ENCODE assay signal across 27 mouse cellular contexts in genomic region chr2:113076396-113076795, GRCm38 (mm10).
DNase-seq lines count a peak whose midpoint lies in the region; ATAC-seq and TF ChIP-seq lines count a peak whose summit lies in the region.
"Had no signal": no experiment of that assay in that cellular context is flagged by ENCODE, and none has a peak within 500 bp of the region (broad histone marks: within the 10 kb centered on the region; RNA-seq: fewer than 3 reads in every experiment).

No protein-coding gene starts in this region.

- no peak overlapping the region for H3K27ac ChIP-seq in kidney, embryonic 14.5 days (ENCODE audit: low read depth, low read length)
- no peak overlapping the region for H3K27ac ChIP-seq in kidney, adult 2 months (ENCODE audit: insufficient read depth, low read depth, low read length)
- H3K27ac ChIP-seq in kidney, embryonic 16.5 days (ENCODE audit: low read length) = no peak overlapping the region
- H3K27ac ChIP-seq: embryonic facial prominence, embryonic 13.5 days; embryonic facial prominence, embryonic 15.5 days; forebrain, embryonic 10.5 days; forebrain, embryonic 12.5 days had no signal

- ATAC-seq in kidney, embryonic 14.5 days (ENCODE audit: low FRiP score, low TSS enrichment) = peak; percentile 92
- peak; percentile 92 for ATAC-seq in kidney, embryonic 16.5 days (ENCODE audit: low FRiP score, low TSS enrichment)
- ATAC-seq: CD4-positive, CD25-positive, alpha-beta regulatory T cell, adult 4 months; forebrain, embryonic 14.5 days; forebrain, embryonic 16.5 days had no signal

- no peak for TF ChIP-seq POLR2A in kidney, adult 2 months (IDR thresholded peaks at IDR 0.05; ENCODE audit: low read depth, low read length)

- no peak for DNase-seq in kidney, adult 2 months
- DNase-seq in kidney, adult 9 months = no peak
- peak; percentile 17 for DNase-seq in retina, embryonic 14.5 days (ENCODE audit: low spot score)
- no peak for DNase-seq in retina, postnatal 1 day
- DNase-seq: adrenal gland, adult 2 months; adrenal gland, postnatal 10 days; adrenal gland, postnatal 25 days; B cell, adult 2 months; cerebellum, adult 11 months; cerebellum, adult 18-20 months; cerebellum, adult 8-10 months; cerebellum, adult 9-11 months; cerebellum, postnatal 14 days; cerebellum, postnatal 36 days; embryo, embryonic 11 days had no signal

- H3K36me3 ChIP-seq in kidney, embryonic 14.5 days (ENCODE audit: control insufficient read depth, insufficient read depth, low read length) = no peaks in the 10 kb centered on the region
- H3K36me3 ChIP-seq in kidney, adult 2 months (ENCODE audit: control insufficient read depth, insufficient read depth, low read length) = no peaks in the 10 kb centered on the region
- no peaks in the 10 kb centered on the region for H3K36me3 ChIP-seq in kidney, embryonic 16.5 days (ENCODE audit: insufficient read depth, low read length)
- H3K36me3 ChIP-seq: embryonic facial prominence, embryonic 13.5 days; embryonic facial prominence, embryonic 15.5 days; forebrain, embryonic 10.5 days; forebrain, embryonic 12.5 days; G1E had no signal

- no peaks in the 10 kb centered on the region for H3K27me3 ChIP-seq in kidney, embryonic 14.5 days (ENCODE audit: control insufficient read depth, insufficient read depth, low read length)
- H3K27me3 ChIP-seq in kidney, adult 2 months (replicated peaks; ENCODE audit: control insufficient read depth, insufficient read depth, low read length) = no peaks in the 10 kb centered on the region
- H3K27me3 ChIP-seq in kidney, embryonic 16.5 days (ENCODE audit: insufficient read depth, low read length) = no peaks in the 10 kb centered on the region
- H3K27me3 ChIP-seq: CH12.LX; embryonic facial prominence, embryonic 13.5 days; embryonic facial prominence, embryonic 15.5 days; forebrain, embryonic 12.5 days had no signal

- no peak for TF ChIP-seq CTCF in kidney, adult 2 months (conservative IDR thresholded peaks at IDR 0.05; ENCODE audit: insufficient read depth, insufficient read length, low read depth, low read length)

- H3K4me2 ChIP-seq in kidney, embryonic 14.5 days (replicated peaks; ENCODE audit: low read depth, low read length) = no peak overlapping the region
- no peak overlapping the region for H3K4me2 ChIP-seq in kidney, embryonic 16.5 days (replicated peaks; ENCODE audit: low read depth, low read length)
- H3K4me2 ChIP-seq: embryonic facial prominence, embryonic 13.5 days; embryonic facial prominence, embryonic 15.5 days; forebrain, embryonic 12.5 days had no signal

- no peaks in the 10 kb centered on the region for H3K4me1 ChIP-seq in kidney, embryonic 14.5 days (ENCODE audit: control insufficient read depth, insufficient read depth, low read length)
- no peaks in the 10 kb centered on the region for H3K4me1 ChIP-seq in kidney, adult 2 months (ENCODE audit: control insufficient read depth, insufficient read depth, low read length)
- no peaks in the 10 kb centered on the region for H3K4me1 ChIP-seq in kidney, embryonic 16.5 days (ENCODE audit: insufficient read depth, low read length)
- H3K4me1 ChIP-seq: embryonic facial prominence, embryonic 13.5 days; embryonic facial prominence, embryonic 15.5 days; forebrain, embryonic 10.5 days; forebrain, embryonic 12.5 days had no signal

- H3K9ac ChIP-seq in kidney, embryonic 14.5 days (ENCODE audit: low read depth, low read length) = no peak overlapping the region
- H3K9ac ChIP-seq in kidney, embryonic 16.5 days (replicated peaks; ENCODE audit: low read length) = no peak overlapping the region
- H3K9ac ChIP-seq: embryonic facial prominence, embryonic 13.5 days; embryonic facial prominence, embryonic 15.5 days; forebrain, embryonic 12.5 days had no signal

- H3K4me3 ChIP-seq in kidney, embryonic 14.5 days (ENCODE audit: low read length) = no peak overlapping the region
- no peak overlapping the region for H3K4me3 ChIP-seq in kidney, adult 2 months (ENCODE audit: insufficient read depth, low read depth, low read length)
- no peak overlapping the region for H3K4me3 ChIP-seq in kidney, embryonic 16.5 days (ENCODE audit: low read length)
- H3K4me3 ChIP-seq: embryonic facial prominence, embryonic 13.5 days; embryonic facial prominence, embryonic 15.5 days; erythroblast, embryonic 14.5 days; forebrain, embryonic 10.5 days; forebrain, embryonic 12.5 days had no signal

- 40% methylated on average over 4 of the region's 4 CpGs for WGBS in kidney, embryonic 14.5 days
- 49% methylated on average over 4 of the region's 4 CpGs for WGBS in kidney, adult 2 months
- WGBS in kidney, embryonic 16.5 days = 54% methylated on average over 4 of the region's 4 CpGs

- H3K9me3 ChIP-seq in kidney, embryonic 14.5 days (ENCODE audit: control insufficient read depth, low read length) = no peaks in the 10 kb centered on the region
- H3K9me3 ChIP-seq in kidney, embryonic 16.5 days (ENCODE audit: low read length) = no peaks in the 10 kb centered on the region
- H3K9me3 ChIP-seq: embryonic facial prominence, embryonic 13.5 days; embryonic facial prominence, embryonic 15.5 days; forebrain, embryonic 10.5 days; forebrain, embryonic 12.5 days had no signal
